Mouse (Mus musculus) T-helper 17 cell (primary cell): ENCODE results near the gene Pla2g1b.
"Not testable (repeated sequence)": the region's sequence is repeated elsewhere in the genome, so short reads cannot be mapped to it uniquely, and the experiment has no call there.

ENCODE experiments used
- in situ Hi-C, 2 experiments: fragments of 300-600 bp; cut with MboI, MseI; formaldehyde crosslinking; loops; 1 replicate in 1 of 2; 2 replicates in 1 of 2; pipeline ENCODE4 v1.15.1; 2025; ENCODE audit warnings: high pct_unique_total_duplicates in 2 of 2

Gene Pla2g1b

DNA sequence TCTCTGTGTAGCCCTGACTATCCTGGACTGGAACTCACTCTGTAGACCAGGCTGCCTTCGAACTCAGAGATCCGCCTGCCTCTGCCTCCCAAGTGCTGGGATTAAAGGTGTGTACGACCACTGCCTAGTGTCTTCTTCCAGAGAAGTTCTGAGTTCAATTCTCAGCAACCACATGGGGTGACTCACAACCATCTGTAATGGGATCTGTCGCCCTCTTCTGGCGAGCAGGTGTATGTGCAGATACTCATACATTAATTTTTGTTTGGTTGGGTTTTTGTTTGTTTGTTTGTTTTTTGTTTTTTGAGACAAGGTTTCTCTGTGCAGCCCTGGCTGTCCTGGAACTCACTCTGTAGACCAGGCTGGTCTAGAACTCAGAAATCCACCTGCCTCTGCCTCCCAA is 23.4 kb upstream of the Pla2g1b start:
- in situ Hi-C loops, result not testable (repeated sequence)

DNA sequence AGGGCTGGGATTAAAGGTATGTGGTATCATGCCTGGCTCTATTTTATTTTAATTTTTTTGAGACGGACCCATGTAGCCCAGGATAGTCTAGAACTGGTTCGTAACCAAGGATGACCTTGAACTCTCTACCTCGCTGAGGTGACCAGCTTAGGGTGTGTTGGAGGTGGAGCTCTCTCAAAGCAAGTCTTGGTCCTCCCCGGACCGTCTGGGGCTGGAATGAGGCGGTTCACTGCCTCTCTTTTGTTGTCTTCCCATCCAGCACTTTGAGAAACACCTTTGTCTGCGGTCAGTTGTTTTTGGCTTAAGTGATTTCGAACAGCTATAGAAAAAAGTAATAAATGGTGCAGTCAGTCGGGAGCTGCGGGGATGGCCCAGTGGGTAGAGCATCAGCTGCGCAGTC is 21.9 kb upstream of the Pla2g1b start:
- in situ Hi-C loops, result no loop called here

DNA sequence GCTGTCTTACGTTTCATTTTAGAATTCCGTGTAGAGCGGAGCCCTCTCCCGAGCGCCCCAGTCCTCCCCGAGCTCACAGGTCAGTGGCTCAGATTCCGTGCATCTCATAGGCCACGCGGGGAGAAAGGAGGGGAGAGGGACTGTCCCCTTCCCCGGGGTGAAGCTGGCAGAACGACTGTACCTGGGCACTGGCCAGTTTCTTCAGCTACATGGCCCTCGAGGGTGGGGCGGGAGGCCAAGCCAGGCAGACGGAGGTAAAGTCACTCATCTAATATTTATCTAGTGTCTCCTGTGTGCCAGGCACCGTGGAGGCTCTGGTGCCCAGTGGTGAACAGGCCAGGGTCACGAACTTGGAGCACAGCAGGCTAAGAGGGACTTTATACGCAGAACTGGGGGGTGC is 19.0 kb upstream of the Pla2g1b start:
- in situ Hi-C loops, result no loop called here

DNA sequence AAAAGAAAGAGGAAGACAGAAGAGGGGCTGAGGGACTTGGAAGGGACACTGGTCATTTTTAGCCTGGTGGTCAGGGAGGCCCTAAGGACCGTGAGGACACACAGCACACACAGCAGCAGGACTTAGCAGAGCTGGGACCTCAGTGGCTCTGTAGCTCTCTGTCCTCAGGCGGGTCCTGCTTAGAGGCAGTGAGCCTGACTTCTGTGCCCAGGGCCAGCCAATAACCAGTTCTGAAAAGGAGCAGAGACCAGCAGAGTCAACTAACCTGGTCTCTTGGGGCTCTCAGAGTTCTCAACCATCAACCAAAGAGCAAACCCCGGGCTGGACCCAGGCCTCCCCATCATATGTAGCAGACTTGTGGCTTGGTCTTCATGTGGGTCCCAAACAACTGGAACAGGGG is 16.8 kb upstream of the Pla2g1b start:
- in situ Hi-C loops, result no loop called here

DNA sequence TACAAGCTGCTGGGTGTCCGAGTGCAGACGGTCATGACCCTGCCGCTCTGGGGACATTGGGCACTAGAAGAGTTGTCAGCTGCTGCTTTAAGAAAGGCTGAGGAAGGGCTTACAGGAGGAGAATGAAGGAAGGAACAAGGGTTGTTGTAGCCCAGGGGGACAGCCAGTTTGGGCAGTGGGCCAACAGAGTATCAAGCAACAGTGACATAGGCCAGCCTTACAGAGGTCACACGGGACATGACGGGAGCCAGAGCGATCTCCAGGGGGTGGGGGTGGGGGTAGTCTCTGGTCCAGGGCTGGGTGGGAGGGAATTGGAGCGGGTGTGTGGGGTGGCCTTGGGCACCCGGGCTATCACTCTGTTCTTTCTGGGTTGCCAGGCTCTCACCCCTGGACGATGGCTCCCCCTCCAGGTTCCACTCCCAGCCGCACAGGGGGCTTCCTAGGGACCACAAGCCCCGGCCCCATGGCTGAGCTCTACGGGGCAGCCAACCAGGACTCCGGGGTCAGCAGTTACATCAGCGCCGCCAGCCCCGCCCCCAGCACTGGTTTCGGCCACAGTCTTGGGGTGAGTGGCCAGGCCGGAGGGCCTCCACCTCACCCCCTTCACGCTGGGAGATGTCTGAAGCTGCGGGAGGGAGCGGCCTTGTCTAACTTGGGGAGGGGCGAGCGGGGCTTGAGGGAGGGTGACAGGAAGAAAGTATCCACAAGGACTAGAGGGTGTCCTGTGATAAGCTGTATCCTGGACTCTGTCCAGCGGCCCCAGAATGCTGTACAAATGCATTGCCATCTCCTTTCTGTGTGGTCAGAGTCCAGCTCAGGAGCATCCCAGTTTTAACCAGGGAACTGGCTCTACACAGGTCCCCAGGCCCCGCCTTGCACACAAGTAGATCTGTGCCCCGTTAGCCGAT is 15.4 kb upstream of the Pla2g1b start:
- in situ Hi-C loops, result loop anchor here in 1 of 2 experiments (5.0 to 10.0 kb wide), 2 partner anchors 93 to 476 kb away; partner anchors contain the start of gene Hnf1a

DNA sequence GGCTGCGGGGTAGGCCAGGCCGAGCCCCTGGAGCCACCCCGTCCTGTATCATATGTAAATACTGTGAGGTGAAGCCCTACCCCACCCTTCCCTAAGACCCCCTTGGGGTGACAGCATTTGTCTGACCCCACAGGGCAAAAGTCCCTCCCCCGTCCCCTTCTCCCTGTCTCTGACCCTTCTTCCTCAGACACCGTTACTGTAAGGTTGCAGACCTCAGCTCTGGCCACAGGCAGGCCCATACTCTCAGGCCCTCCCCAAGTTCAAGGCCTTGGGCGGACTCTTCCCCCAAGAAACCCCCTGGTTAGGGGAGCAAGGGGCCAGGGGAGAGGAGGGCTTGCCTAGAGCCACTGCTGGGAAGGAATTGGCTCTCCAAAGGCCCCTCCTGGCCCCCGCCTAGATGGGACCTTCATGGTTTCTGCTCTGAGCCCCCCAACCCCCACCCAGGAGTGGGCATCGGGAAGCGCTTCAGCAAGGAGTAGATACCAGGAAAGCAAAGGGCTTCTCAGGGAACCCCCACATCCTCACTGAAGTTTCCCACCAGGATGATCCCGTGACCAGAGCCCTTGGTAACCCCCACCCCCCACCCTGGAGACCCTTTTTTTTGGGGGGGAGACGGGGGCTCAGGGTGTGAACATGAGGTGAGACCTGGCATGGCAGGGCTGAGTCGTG is 11.5 kb upstream of the Pla2g1b start:
- in situ Hi-C loops, result loop anchor here in 1 of 2 experiments (5.0 to 10.0 kb wide), 2 partner anchors 97 to 480 kb away; partner anchors contain the start of gene Hnf1a

DNA sequence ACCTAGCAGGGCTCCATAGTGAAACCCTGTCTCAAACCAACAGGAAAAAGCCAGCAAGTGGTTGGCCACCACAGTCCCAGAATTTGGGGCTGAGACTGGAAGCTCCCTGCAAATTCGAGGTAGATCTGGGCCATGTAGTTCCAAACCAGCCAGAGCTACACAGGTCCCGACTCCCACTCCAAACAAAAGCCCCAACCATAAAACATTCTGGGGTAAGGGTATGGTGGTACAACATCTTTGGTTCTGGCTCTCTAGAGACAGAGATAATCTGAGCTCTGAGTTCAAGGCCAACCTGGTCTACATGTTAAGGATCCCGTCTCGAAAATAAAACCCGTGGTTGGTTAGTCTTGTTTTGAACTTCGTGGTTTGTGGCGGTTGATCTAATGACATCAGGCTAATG is 10.2 kb upstream of the Pla2g1b start:
- in situ Hi-C loops, result loop anchor here in 1 of 2 experiments (10.0 kb wide), 1 partner anchor 481 kb away; the partner anchor contains the start of gene Hnf1a

DNA sequence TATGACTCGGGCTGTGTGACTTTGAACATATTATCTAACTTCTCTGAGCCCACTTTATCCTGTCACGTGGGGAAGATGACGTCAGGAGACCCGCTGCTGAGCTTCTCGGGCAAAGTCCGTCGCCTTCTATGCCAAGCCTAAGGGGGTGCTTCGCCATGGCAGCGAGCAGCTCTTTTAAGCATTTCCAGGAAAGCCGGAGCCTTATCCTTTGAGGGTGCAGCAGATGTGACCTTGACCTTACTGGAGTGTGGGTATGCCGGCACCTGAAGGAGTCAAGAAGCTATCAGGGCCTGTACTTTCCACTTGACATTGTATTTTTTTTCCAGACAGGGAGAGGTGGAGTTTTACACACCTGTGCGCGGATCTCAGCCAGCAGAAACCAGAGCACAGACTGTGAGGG is 7.1 kb upstream of the Pla2g1b start:
- in situ Hi-C loops, result loop anchor here in 1 of 2 experiments (10.0 kb wide), 1 partner anchor 484 kb away; the partner anchor contains the start of gene Hnf1a

DNA sequence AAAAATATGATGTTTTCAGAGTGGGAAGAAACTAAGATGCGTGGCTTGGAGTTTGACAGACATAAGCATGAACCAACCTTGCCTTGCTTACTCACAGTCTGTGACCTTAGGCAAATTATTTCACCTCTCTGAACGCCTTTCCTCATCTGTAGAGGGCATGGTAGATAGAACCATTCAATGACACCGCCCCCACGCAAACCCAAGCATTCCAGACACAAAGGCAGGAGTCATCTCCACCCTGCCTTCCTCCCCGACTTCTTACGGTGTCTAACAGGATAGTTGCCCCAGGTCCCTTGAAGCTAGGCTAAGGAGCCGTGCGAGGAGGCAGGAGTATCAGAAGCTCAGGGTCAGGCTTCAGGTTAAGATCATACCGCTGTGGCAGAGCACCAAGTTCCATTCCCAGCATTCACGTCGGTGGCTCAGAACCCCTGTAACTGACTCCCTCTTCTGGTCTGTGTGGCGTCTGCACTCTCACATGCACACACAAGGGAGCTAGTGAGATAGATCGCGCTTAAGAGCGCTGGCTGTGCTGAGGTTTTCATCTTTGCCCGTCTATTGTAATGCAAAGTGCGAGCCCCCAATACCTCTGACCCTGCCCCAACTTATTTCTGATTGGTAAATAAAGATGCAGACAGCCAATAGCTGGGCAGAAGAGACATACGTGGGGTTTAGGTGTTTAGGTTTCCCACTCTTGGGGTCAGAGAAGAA is 1.5 kb upstream of the Pla2g1b start:
- in situ Hi-C loops, result no loop called here

DNA sequence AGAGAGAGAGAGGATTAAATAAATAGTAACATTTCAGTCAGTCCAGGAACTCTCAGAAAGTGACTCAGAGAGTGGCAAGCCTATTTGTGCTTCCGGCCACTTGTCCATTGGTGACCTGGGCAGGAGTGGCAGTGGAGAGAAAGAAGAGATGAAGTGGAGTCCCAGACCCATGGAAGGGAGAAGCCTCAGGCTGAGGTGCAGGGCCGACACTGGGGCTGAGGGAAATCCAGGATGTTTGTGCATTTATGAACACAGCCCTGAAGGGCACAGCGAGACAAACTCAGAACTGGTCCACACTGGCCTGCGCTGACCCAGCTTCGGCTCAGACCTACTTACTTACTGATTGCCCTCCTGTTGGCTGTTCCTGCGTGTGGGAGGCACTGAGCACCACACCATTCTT is 3.7 kb downstream of the Pla2g1b start:
- in situ Hi-C loops, result no loop called here

DNA sequence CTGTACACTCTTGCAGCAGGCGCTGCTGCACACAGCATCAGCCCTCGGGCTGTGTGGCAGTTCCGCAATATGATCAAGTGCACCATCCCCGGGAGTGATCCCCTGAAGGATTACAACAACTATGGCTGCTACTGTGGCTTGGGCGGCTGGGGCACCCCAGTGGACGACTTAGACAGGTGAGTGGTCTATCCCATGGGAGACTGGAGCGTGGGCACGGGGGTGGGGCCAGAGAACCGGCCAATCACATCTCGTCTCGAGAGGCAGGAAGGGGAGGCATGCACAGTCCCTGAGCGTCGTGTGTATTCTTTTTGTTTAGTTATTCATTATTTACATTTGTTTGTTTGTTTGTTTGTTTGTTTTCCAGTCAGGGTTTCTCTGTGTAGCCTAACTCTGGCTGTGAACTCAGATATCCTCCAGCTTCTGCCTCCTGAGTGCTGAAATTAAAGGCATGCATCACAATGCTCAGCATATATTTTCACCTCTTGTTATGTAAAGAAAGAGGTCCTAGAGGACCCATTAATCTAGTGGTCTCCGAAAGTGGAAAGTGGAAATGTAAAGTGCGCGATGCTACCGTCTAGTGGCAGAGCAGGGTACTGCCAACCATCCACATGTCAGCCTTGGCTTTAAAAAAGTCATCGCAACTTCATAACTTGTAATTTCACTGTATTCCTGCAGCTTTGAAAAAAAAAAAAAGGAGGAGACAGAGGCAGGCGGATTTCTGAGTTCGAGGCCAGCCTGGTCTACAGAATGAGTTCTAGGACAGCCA is 4.9 kb downstream of the Pla2g1b start:
- in situ Hi-C loops, result no loop called here

DNA sequence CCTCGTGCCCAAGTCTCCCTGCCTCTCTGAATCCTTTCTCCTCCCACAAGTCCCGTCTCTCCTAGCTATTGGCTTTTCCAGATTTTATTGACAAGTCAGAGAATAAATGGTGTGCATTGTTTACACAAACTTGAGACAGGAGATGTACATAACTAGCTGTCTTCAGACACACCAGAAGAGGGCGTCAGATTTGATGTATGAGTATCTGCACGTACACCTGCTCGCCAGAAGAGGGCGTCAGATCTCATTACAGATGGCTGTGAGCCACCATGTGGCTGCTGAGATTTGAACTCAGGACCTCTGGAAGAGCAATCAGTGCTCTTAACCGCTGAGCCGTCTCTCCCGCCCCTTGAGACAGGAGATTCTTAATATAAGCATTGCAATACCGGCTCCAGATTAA is 7.1 kb downstream of the Pla2g1b start:
- in situ Hi-C loops, result no loop called here

DNA sequence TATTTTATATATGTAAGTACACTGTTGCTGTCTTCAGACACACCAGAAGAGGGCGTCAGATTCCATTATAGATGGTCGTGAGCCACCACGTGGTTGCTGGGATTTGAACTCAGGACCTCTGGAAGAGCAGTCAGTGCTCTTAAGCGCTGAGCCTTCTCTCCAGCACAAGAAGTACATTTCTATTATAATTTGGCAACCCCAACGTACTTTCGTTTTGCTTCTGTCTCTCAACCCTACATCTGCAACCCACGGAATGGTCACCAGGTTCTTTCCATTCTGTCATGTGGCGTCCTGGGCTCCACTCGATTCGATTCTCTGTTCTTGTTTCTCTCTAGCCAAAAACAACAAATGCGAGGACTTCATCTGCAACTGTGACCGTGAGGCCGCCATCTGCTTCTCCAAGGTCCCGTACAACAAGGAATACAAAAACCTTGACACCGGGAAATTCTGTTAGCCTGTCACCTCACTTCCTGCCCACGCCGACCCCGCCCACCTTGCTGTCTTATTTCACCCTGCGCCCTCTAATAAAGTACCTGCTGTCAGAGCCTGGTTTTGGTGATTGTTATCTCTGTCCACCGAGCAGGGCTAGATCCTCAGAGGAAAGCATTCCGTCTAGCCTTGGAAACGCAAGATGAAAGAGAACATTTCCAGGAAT is 8.2 kb downstream of the Pla2g1b start:
- in situ Hi-C loops, result no loop called here

DNA sequence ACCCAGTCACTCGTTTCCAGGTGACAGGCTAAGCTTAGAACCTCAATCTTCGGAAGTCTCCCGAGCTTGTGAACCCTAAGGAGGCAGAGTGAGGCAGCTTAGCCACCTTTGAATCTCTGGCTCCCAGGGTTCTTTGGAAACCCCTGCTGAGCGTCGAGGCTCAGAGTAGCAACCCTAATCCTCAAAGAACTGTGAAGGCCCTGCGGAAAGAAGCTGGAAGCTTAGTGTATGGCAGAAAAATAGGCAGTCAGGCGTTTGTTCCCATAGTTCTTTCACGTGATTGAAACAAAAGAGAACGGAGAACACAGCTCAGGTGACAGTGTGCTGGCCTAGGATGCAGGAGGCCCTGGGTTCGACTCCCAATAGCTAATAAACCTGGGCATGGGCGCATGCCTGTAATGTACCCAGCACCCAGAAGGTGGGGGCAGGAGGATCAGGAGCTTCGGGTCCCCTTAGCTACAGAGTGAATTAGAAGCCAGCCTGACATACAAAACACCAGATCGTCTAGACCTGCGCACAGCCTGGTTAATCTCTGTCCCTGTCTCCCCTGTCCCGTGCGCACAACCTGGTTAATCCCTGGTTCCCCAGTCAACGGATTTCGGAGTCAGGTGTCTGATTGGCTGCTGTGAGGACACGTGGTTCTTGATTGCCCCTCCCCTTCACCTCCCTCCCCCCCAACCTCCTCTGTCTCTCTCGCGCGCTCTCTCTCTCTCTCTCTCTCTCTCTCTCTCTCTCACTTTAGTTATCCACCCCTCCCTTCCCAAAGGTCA is 9.5 kb downstream of the Pla2g1b start:
- in situ Hi-C loops, result no loop called here

DNA sequence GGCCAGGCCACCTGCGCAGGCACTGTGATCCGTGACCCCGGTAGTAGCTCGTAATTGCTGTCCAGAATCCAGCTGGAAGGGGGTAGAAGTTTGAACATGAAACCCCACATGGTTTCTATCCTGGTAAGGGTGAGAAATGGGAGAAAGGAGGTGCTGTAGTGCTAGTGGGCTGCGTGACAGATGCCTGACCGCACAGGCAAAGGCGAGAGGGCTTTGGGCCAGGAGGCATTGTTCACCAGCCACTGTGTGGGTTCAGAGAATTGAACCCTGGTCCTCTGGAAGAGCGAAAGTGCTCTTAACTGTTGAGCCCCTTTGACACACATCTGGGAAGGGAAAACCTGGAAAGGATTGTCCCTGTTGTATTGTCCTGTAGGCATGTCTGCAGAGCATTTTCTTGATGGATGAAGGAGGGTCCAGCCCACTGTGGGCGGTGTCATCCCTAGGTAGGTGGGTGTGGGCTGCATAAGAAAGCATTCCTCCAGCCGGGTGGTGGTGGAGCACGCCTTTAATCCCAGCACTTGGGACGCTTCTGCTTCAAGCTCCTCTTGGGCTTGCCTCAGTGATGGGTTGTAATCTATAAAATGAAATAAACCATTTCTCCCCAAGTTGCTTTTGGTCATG is 10.2 kb downstream of the Pla2g1b start:
- in situ Hi-C loops, result no loop called here

DNA sequence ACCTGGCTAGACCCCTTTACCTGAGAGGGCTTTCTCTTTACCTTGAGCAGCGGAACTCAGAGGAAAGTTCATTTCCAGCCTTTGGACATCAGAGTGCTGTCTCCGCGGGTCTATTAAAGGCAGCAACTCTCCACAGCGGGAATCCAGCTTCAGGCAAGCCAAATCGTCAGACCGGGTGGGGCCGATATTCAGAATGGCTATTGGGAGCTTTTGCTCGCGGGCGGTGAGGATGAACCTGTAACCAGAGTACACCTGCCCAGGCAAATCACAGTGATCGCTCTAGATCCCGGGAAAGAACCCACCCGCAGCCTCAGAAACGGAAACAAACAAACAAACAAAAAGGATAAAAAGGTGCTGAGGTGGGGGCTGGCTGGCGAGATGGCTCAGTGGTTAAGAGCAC is 13.5 kb downstream of the Pla2g1b start:
- in situ Hi-C loops, result no loop called here

DNA sequence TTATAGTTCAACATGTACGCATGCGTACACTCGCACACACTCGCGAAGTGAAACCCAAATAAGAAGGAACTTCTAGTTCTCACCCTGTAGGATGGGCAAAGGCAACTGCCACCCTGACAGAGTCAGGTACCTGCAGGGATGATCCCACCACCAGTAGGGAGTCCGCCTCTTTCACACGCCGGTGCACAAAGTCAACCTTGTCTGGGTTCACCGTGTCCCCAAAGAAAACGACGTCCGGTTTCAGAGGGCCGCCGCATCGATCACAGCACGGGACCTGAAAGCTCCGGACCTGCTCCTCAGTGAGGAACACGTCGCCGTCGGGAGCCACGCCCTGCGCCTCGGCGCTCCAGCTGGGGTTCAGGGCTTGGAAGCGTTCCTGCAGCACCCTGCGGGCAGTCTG is 14.0 kb downstream of the Pla2g1b start:
- in situ Hi-C loops, result loop anchor here in 1 of 2 experiments (5.0 kb wide), 1 partner anchor 1653 kb away; no protein-coding TSS in a partner anchor

DNA sequence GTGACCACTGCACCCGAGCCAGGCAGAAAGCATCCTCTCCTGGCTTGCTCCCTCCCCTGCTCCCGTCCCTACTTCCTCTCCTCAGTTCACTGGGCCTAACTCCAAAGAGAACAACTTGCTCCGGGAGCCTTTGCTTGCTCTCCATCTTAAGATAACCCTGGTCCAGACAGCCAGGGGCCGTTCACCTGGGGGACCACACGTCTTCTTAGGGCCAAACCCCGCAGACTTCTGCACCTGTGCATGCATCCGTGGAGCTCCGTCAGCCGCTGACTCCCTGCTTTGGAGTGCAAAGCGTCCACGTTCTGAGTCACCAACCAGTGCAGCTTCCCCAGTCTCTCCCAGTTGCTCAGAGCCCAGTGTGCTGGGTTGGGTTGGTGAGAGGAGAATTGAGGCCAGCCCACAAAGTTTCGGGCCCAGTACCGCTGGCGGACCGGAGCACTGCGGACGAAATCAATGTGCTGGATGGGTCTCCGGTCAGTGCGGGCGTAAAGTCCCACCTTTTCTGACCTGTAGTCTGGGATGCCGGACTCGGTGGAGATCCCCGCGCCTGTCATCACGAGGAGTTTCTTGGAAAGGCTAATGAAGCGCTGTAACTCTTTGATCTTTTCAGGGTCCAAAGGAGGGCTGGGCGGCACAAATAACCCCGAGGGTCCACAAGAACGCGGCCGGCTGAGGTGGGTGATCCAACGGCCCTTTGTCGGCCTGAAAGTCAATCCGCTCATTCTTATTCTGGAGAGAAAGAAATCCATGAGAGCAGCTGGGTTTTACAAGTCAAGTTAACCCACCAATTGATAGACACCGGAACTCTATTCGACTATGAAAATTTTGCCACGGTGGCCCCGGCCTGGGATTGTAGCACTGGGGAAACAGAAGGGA is 16.6 kb downstream of the Pla2g1b start:
- in situ Hi-C loops, result loop anchor here in 1 of 2 experiments (5.0 kb wide), 1 partner anchor 1655 kb away; no protein-coding TSS in a partner anchor
